Mouse (Mus musculus) thymus, adult 2 months (tissue): ENCODE results near the gene Golgb1. TPM values are rescaled to one million over a fixed set of nuclear protein-coding genes. Genes with fewer than 3 reads are reported as not detected.

ENCODE experiments used
- DNase-seq: peaks from one replicate; pipeline ENCODE4 v3.0.0; 2021
- H3K27ac ChIP-seq: fragments of 200-500 bp; 2 replicates; pipeline ENCODE4 v1.5.1; 2012; ENCODE audit warnings: low read length, control low read depth; ENCODE audit not compliant: control insufficient read depth, insufficient read depth
- H3K27me3 ChIP-seq: fragments of 200-500 bp; 2 replicates; pipeline ENCODE4 v1.6.1; 2012; ENCODE audit warnings: mild to moderate bottlenecking, low read length, moderate library complexity, mixed read lengths; ENCODE audit not compliant: control insufficient read depth, insufficient read depth
- H3K36me3 ChIP-seq: fragments of 200-500 bp; 2 replicates; pipeline ENCODE4 v1.6.1; 2012; ENCODE audit warnings: mild to moderate bottlenecking, low read length, moderate library complexity; ENCODE audit not compliant: control insufficient read depth, insufficient read depth
- H3K4me1 ChIP-seq: fragments of 200-500 bp; replicated peaks from 2 replicates; pipeline ENCODE4 v1.6.1; 2012; ENCODE audit warnings: low read length; ENCODE audit not compliant: control insufficient read depth, insufficient read depth
- H3K4me3 ChIP-seq: fragments of 200-500 bp; 2 replicates; pipeline ENCODE4 v1.5.1; 2012; ENCODE audit warnings: mild to moderate bottlenecking, low read length, control low read depth, moderate library complexity; ENCODE audit not compliant: control insufficient read depth, insufficient read depth
- CTCF ChIP-seq: fragments of 200-500 bp; IDR thresholded peaks from 2 replicates; pipeline ENCODE4 v1.5.1; 2012; ENCODE audit warnings: mild to moderate bottlenecking, control low read depth, low read length, moderate library complexity, borderline replicate concordance; ENCODE audit not compliant: control insufficient read depth, poor library complexity, insufficient read depth; ENCODE audit errors: extremely low read depth
- POLR2A ChIP-seq: fragments of 200-500 bp; IDR thresholded peaks from 2 replicates; pipeline ENCODE4 v1.6.1; 2012; ENCODE audit warnings: mild to moderate bottlenecking, low read length, control low read depth, moderate library complexity; ENCODE audit not compliant: control insufficient read depth, poor library complexity, insufficient read depth; ENCODE audit errors: extremely low read depth
- WGBS: fragments of 180-500 bp; shearing (Covaris S2); methylation state at CpG from one replicate; pipeline ENCODE4 v1.1.7; 2018; 5-methylcytosine and 5-hydroxymethylcytosine counted together
- polyA plus RNA-seq: library from polyadenylated mRNA; depleted of rRNA; stranded (reverse); fragments of >200 nt; gene quantifications from 2 replicates; pipeline ENCODE4 v1.2.3, GENCODE M21; 2012

Gene Golgb1
- polyA plus RNA-seq, 1 experiment, result 47.6 TPM

DNA sequence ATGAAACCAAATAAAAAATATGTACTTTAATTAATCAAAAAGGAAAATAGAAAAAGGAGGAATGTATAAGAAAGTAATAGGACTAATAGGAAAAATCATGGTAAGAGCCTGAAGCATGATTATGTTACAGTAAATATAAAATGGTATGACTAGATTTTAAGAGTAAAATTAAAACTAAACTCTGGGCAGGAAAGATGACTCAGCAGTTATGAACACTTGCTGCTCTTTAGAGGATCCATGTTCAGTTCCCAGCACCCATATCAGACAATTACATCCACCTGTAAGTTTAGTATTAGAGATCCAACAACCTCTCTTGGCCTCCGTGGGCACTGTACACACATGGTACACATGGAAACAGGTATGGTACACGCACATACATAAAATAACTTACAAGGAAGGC is 5.5 kb upstream of the Golgb1 start:
- TF ChIP-seq POLR2A, result no peak
- no peak for TF ChIP-seq CTCF
- no peak for DNase-seq
- H3K4me3 ChIP-seq, result no peak overlapping the region
- WGBS, result 97% methylated on average over 2 of the region's 2 CpGs
- H3K4me1 ChIP-seq, result peaks cover 3% of the 10 kb centered on the region; the same call in 1 of the 2 replicates
- H3K36me3 ChIP-seq, result no peaks in the 10 kb centered on the region; the same call in 1 of the 2 replicates
- no peak overlapping the region for H3K27ac ChIP-seq
- no peaks in the 10 kb centered on the region for H3K27me3 ChIP-seq

DNA sequence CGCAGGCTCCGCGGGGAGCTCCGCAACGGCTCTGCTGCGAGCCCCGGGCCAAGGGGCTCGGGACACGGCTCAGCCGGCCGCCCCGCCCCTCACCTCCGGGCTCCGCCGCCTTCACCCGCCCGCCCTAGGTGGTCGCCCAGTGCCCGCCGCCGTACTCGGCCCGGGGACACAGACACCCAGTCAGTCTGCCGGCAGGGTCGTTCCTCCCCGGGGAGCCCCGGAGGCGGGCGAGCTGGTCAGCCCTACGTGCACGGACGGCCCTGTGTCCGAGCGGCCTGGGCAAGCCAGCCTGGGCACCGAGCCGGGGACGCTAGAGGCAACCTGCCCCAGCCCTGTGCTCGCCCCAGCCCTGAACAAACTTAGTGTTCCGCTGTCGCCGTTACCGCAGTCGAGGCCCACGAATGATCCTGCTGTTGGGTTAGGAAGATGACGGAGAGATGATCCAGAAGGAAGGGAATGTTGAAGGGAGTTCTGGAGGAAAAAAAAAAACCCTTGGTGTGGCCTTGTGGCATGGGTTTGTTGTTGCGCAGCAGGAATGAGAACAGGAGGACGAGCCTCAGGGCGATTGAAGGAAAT is 424 bp downstream of the Golgb1 start:
- Histone ChIP-seq H3K4me1 (peaks cover 7% of the 10 kb centered on the region), H3K36me3 (no peaks in the 10 kb centered on the region), H3K4me3 (peak overlapping the region; percentile 54), H3K27me3 (no peaks in the 10 kb centered on the region), H3K27ac (no peak overlapping the region)
- TF ChIP-seq CTCF (no peak), POLR2A (no peak)
- under 1% methylated on average over 48 of the region's 48 CpGs for WGBS
- DNase-seq, result no peak

DNA sequence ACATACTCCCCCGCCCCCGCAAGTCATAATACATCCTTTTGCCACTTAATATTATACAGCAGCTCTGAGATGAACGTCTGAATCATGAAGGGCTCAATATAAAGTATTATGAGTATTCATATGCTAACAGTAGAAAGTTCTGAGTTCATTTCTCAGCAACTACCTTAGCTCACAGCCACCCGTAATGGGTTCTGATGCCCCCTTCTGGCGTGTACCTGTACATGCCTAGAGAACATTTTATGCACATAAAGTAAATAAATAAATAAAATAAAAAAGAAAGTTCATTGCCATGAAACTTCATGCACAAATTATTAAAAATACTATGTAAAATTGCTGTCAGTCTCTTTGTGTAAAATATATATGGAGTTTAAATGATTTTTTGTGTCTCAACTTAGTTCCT is 2.4 kb downstream of the Golgb1 start:
- WGBS, result 73% methylated on average over 5 of the region's 5 CpGs
- DNase-seq, result peak; percentile 46

DNA sequence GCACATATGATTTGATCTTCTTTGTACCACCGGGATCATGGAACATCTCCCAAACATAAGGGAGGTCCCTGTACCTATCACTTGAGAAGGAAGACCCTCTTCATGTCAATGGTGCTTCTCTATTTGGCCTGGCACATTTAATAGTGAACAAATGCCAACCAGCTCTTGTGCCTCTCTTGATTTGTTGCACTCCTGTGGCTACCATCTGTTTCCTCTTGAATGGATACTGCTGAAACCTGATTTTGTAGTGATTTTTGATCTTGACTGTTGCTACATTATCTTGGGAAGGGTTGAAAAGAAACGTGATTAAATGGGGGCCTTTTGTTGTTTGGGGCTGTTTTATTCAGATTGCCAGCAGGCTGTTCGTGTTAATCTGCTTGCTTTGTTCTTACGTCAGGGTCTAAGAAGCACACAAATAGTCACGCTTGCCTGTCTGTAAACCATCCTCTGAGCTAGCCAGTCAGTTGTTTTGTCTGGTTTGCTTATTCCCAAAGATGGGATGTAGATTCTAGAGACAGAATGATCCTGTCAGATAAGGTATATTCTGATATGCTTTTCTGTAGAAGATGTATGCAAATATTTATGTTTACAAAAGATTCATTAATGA is 7.9 kb downstream of the Golgb1 start:
- WGBS, result 90% methylated on average over 5 of the region's 5 CpGs
- Histone ChIP-seq H3K27ac (no peak overlapping the region), H3K36me3 (peaks cover 8% of the 10 kb centered on the region; the same call in 1 of the 2 replicates), H3K27me3 (no peaks in the 10 kb centered on the region), H3K4me3 (no peak overlapping the region), H3K4me1 (no peaks in the 10 kb centered on the region)
- no peak for DNase-seq
- no peak for TF ChIP-seq POLR2A
- no peak for TF ChIP-seq CTCF

More for the DNA sequence above, 2.4 kb downstream of the Golgb1 start:
- Histone ChIP-seq H3K27ac (no peak overlapping the region), H3K36me3 (no peaks in the 10 kb centered on the region), H3K27me3 (no peaks in the 10 kb centered on the region), H3K4me1 (peaks cover 7% of the 10 kb centered on the region), H3K4me3 (no peak overlapping the region)
- no peak for TF ChIP-seq CTCF
- TF ChIP-seq POLR2A, result no peak

DNA sequence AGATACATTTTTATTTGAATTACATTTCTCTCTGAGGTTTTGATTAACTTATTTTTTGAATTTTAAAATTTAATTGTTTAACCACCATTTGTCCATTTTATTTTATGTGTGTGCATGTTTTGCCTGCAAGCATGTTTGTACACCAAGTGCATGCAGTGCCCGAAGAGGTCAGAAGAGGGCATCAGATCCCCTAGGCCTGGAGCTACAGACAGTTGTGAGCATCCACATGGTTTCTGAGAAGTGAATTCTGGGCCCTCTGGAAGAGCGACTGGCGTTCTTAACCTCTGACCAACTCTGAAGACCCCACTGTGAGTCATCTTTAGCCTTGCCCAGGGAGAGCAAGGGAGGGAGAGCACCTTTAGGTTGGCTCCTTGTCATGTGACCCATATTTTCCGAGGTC is 9.9 kb downstream of the Golgb1 start:
- Histone ChIP-seq H3K4me1 (no peaks in the 10 kb centered on the region), H3K27me3 (no peaks in the 10 kb centered on the region), H3K4me3 (no peak overlapping the region), H3K36me3 (peaks cover 8% of the 10 kb centered on the region; the same call in 1 of the 2 replicates), H3K27ac (no peak overlapping the region)
- 91% methylated on average over 4 of the region's 4 CpGs for WGBS
- peak; percentile 61 for DNase-seq
- TF ChIP-seq CTCF (peak; percentile 32; the same call in 1 of the 2 replicates), POLR2A (no peak)

DNA sequence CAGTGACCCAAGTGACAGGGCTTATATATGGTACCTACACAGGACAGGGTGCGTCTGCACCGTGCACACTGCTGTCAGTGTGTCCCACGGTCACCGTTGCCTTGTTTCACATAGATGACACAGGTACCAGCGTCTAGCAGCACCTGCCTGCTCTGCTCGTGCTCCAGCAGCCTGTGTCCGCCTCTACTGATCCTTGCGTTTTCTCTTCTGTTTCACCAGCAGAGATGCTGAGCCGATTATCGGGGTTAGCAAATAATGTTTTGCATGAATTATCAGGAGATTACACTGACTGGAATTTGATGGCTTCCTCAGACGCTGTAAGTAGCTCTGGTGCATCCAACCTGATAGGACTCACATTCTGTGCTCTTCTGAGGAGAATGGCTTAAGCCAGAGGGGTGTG is 11.0 kb downstream of the Golgb1 start:
- no peaks in the 10 kb centered on the region for H3K27me3 ChIP-seq
- 94% methylated on average over 11 of the region's 11 CpGs for WGBS
- H3K4me1 ChIP-seq, result no peaks in the 10 kb centered on the region
- peaks cover 8% of the 10 kb centered on the region; the same call in 1 of the 2 replicates for H3K36me3 ChIP-seq
- no peak overlapping the region for H3K4me3 ChIP-seq
- no peak for DNase-seq
- H3K27ac ChIP-seq, result no peak overlapping the region
- no peak for TF ChIP-seq CTCF
- no peak for TF ChIP-seq POLR2A
